Mouse (Mus musculus) liver, embryonic 12.5 days (tissue): ENCODE results near the gene Hdac9. TPM values are rescaled to one million over a fixed set of nuclear protein-coding genes. Genes with fewer than 3 reads are reported as not detected.

Experiments used
- ATAC-seq: fragments of 200-750 bp; cut with Nextera tagmentation; 2 replicates; pipeline ENCODE4 v1.8.0; 2017; ENCODE audit warnings: moderate number of reproducible peaks, mild to moderate bottlenecking, moderate library complexity
- H3K27ac ChIP-seq: fragments of 300-500 bp; sonication (generic); 2 replicates; pipeline ENCODE4 v1.5.1; 2016; ENCODE audit warnings: mild to moderate bottlenecking
- H3K27me3 ChIP-seq: fragments of 300-500 bp; sonication (generic); replicated peaks from 2 replicates; pipeline ENCODE4 v1.6.1; 2016; ENCODE audit warnings: mild to moderate bottlenecking, moderate library complexity
- H3K36me3 ChIP-seq: fragments of 300-500 bp; sonication (generic); 2 replicates; pipeline ENCODE4 v1.6.1; 2016; ENCODE audit warnings: mild to moderate bottlenecking, moderate library complexity
- H3K4me1 ChIP-seq: fragments of 300-500 bp; sonication (generic); 2 replicates; pipeline ENCODE4 v1.6.1; 2016
- H3K4me2 ChIP-seq: fragments of 300-500 bp; sonication (generic); 2 replicates; pipeline ENCODE4 v1.6.1; 2016; ENCODE audit warnings: mild to moderate bottlenecking, moderate library complexity
- H3K4me3 ChIP-seq: fragments of 300-500 bp; sonication (generic); 2 replicates; pipeline ENCODE4 v1.5.1; 2016; ENCODE audit warnings: mild to moderate bottlenecking, moderate library complexity
- H3K9ac ChIP-seq: fragments of 300-500 bp; sonication (generic); 2 replicates; pipeline ENCODE4 v1.6.1; 2016; ENCODE audit warnings: mild to moderate bottlenecking, moderate library complexity
- H3K9me3 ChIP-seq: fragments of 300-500 bp; sonication (generic); replicated peaks from 2 replicates; pipeline ENCODE4 v1.6.1; 2016; ENCODE audit warnings: mild to moderate bottlenecking, moderate library complexity
- WGBS: fragments of 180-500 bp; shearing (Covaris S2); methylation state at CpG from one replicate; pipeline ENCODE4 v1.1.7; 2016; ENCODE audit not compliant: insufficient replicate concordance; 5-methylcytosine and 5-hydroxymethylcytosine counted together
- polyA plus RNA-seq: library from polyadenylated mRNA; unstranded; fragments of >200 nt; fragmentation: Nextera tagmentation; extraction: Ambion mirVana; gene quantifications from 2 replicates; pipeline ENCODE4 v1.2.1, GENCODE M21; 2016

Gene Hdac9
- polyA plus RNA-seq, 1 experiment from 2014 or later, result 1.5 TPM

- no peak for ATAC-seq
Measured at GRCm38 (mm10) chr12:34767226-34767775, 149.6 kb downstream of the Hdac9 start.

GRCm38 (mm10) chr12:34747266-34747665, 169.6 kb downstream of the Hdac9 start:
- 54% methylated on average over 2 of the region's 2 CpGs for WGBS
- Histone ChIP-seq H3K27me3 (no peaks in the 10 kb centered on the region), H3K9me3 (no peaks in the 10 kb centered on the region), H3K4me1 (no peaks in the 10 kb centered on the region), H3K27ac (no peak overlapping the region), H3K36me3 (no peaks in the 10 kb centered on the region), H3K9ac (no peak overlapping the region), H3K4me2 (no peak overlapping the region), H3K4me3 (no peak overlapping the region)
- no peak for ATAC-seq

More at GRCm38 (mm10) chr12:34767226-34767775, 149.6 kb downstream of the Hdac9 start:
- H3K9ac ChIP-seq, result no peak overlapping the region
- no peaks in the 10 kb centered on the region for H3K27me3 ChIP-seq
- H3K4me1 ChIP-seq, result no peaks in the 10 kb centered on the region
- WGBS, result 78% methylated on average over 6 of the region's 6 CpGs
- H3K4me2 ChIP-seq, result no peak overlapping the region
- no peak overlapping the region for H3K27ac ChIP-seq
- H3K36me3 ChIP-seq, result no peaks in the 10 kb centered on the region
- no peaks in the 10 kb centered on the region for H3K9me3 ChIP-seq
- no peak overlapping the region for H3K4me3 ChIP-seq

- WGBS, result 36% methylated on average over 5 of the region's 5 CpGs
- no peak for ATAC-seq
- no peaks in the 10 kb centered on the region for H3K9me3 ChIP-seq
- H3K4me2 ChIP-seq, result no peak overlapping the region
- H3K36me3 ChIP-seq, result no peaks in the 10 kb centered on the region
- H3K4me1 ChIP-seq, result no peaks in the 10 kb centered on the region
- H3K27me3 ChIP-seq, result no peaks in the 10 kb centered on the region
- no peak overlapping the region for H3K4me3 ChIP-seq
- no peak overlapping the region for H3K27ac ChIP-seq
- no peak overlapping the region for H3K9ac ChIP-seq
Measured at GRCm38 (mm10) chr12:34725204-34725603, 191.7 kb downstream of the Hdac9 start.

GRCm38 (mm10) chr12:34724274-34724673, 192.6 kb downstream of the Hdac9 start:
- no peaks in the 10 kb centered on the region for H3K27me3 ChIP-seq
- WGBS, result 66% methylated on average over 2 of the region's 2 CpGs
- H3K4me1 ChIP-seq, result no peaks in the 10 kb centered on the region
- H3K4me2 ChIP-seq, result no peak overlapping the region
- H3K9me3 ChIP-seq, result no peaks in the 10 kb centered on the region
- H3K4me3 ChIP-seq, result no peak overlapping the region
- no peak overlapping the region for H3K9ac ChIP-seq
- ATAC-seq, result no peak
- H3K27ac ChIP-seq, result no peak overlapping the region
- H3K36me3 ChIP-seq, result no peaks in the 10 kb centered on the region

GRCm38 (mm10) chr12:34722831-34723490, 193.9 kb downstream of the Hdac9 start:
- H3K4me3 ChIP-seq, result no peak overlapping the region
- ATAC-seq, result peak; percentile 24; the same call in 1 of the 2 replicates
- WGBS, result 27% methylated on average over 7 of the region's 7 CpGs
- no peak overlapping the region for H3K9ac ChIP-seq
- H3K27me3 ChIP-seq, result no peaks in the 10 kb centered on the region
- no peaks in the 10 kb centered on the region for H3K4me1 ChIP-seq
- H3K36me3 ChIP-seq, result no peaks in the 10 kb centered on the region
- H3K9me3 ChIP-seq, result no peaks in the 10 kb centered on the region
- 0 out of 2 replicates have a peak overlapping the region, but pooled peaks have one; percentile 6 for H3K27ac ChIP-seq
- H3K4me2 ChIP-seq, result no peak overlapping the region

GRCm38 (mm10) chr12:34720906-34721305, 196.0 kb downstream of the Hdac9 start:
- H3K9me3 ChIP-seq, result no peaks in the 10 kb centered on the region
- H3K27me3 ChIP-seq, result no peaks in the 10 kb centered on the region
- no peaks in the 10 kb centered on the region for H3K4me1 ChIP-seq
- ATAC-seq, result no peak
- no peak overlapping the region for H3K27ac ChIP-seq
- H3K4me2 ChIP-seq, result no peak overlapping the region
- no peak overlapping the region for H3K9ac ChIP-seq
- no peaks in the 10 kb centered on the region for H3K36me3 ChIP-seq
- 57% methylated on average over 2 of the region's 2 CpGs for WGBS
- H3K4me3 ChIP-seq, result no peak overlapping the region

GRCm38 (mm10) chr12:34714266-34714939, 202.5 kb downstream of the Hdac9 start:
- no peaks in the 10 kb centered on the region for H3K9me3 ChIP-seq
- H3K36me3 ChIP-seq, result no peaks in the 10 kb centered on the region
- H3K27ac ChIP-seq, result no peak overlapping the region; the same call in 1 of the 2 replicates
- 20% methylated on average over 14 of the region's 14 CpGs for WGBS
- 0 out of 2 replicates have a peak, but pooled peaks have one; percentile 37 for ATAC-seq
- peak overlapping the region; percentile 30 for H3K4me2 ChIP-seq
- H3K27me3 ChIP-seq, result no peaks in the 10 kb centered on the region
- H3K4me3 ChIP-seq, result peak overlapping the region; percentile 18; the same call in 1 of the 2 replicates
- no peaks in the 10 kb centered on the region for H3K4me1 ChIP-seq
- no peak overlapping the region for H3K9ac ChIP-seq

- no peak overlapping the region for H3K4me3 ChIP-seq
- H3K4me2 ChIP-seq, result no peak overlapping the region
- no peaks in the 10 kb centered on the region for H3K9me3 ChIP-seq
- H3K9ac ChIP-seq, result no peak overlapping the region
- WGBS, result 81% methylated on average over 1 of the region's 1 CpGs
- no peaks in the 10 kb centered on the region for H3K27me3 ChIP-seq
- H3K36me3 ChIP-seq, result no peaks in the 10 kb centered on the region
- H3K4me1 ChIP-seq, result no peaks in the 10 kb centered on the region
- ATAC-seq, result no peak
- no peak overlapping the region for H3K27ac ChIP-seq
Measured at GRCm38 (mm10) chr12:34697981-34698380, 218.9 kb downstream of the Hdac9 start.

GRCm38 (mm10) chr12:34696736-34697135, 220.2 kb downstream of the Hdac9 start:
- no peak for ATAC-seq
- no peaks in the 10 kb centered on the region for H3K36me3 ChIP-seq
- H3K9ac ChIP-seq, result no peak overlapping the region
- H3K4me1 ChIP-seq, result no peaks in the 10 kb centered on the region
- H3K4me2 ChIP-seq, result no peak overlapping the region
- H3K9me3 ChIP-seq, result no peaks in the 10 kb centered on the region
- H3K27me3 ChIP-seq, result no peaks in the 10 kb centered on the region
- no peak overlapping the region for H3K4me3 ChIP-seq
- WGBS, result 20% methylated on average over 1 of the region's 1 CpGs
- H3K27ac ChIP-seq, result no peak overlapping the region

GRCm38 (mm10) chr12:34688941-34689340, 228.0 kb downstream of the Hdac9 start:
- Histone ChIP-seq H3K36me3 (no peaks in the 10 kb centered on the region), H3K4me2 (no peak overlapping the region), H3K27me3 (no peaks in the 10 kb centered on the region), H3K4me1 (no peaks in the 10 kb centered on the region), H3K4me3 (no peak overlapping the region), H3K27ac (no peak overlapping the region), H3K9ac (no peak overlapping the region), H3K9me3 (no peaks in the 10 kb centered on the region)
- 58% methylated on average over 4 of the region's 4 CpGs for WGBS
- ATAC-seq, result no peak

- H3K27me3 ChIP-seq, result no peaks in the 10 kb centered on the region
- no peaks in the 10 kb centered on the region for H3K9me3 ChIP-seq
- H3K36me3 ChIP-seq, result no peaks in the 10 kb centered on the region
- H3K4me3 ChIP-seq, result no peak overlapping the region
- no peak overlapping the region for H3K9ac ChIP-seq
- no peak for ATAC-seq
- 61% methylated on average over 4 of the region's 4 CpGs for WGBS
- H3K27ac ChIP-seq, result no peak overlapping the region
- no peak overlapping the region for H3K4me2 ChIP-seq
- no peaks in the 10 kb centered on the region for H3K4me1 ChIP-seq
Measured at GRCm38 (mm10) chr12:34683375-34683774, 233.5 kb downstream of the Hdac9 start.

GRCm38 (mm10) chr12:34682657-34683056, 234.2 kb downstream of the Hdac9 start:
- no peak overlapping the region for H3K4me3 ChIP-seq
- H3K36me3 ChIP-seq, result no peaks in the 10 kb centered on the region
- no peaks in the 10 kb centered on the region for H3K4me1 ChIP-seq
- no peaks in the 10 kb centered on the region for H3K9me3 ChIP-seq
- H3K27ac ChIP-seq, result no peak overlapping the region
- H3K9ac ChIP-seq, result no peak overlapping the region
- no peak overlapping the region for H3K4me2 ChIP-seq
- H3K27me3 ChIP-seq, result no peaks in the 10 kb centered on the region
- 86% methylated on average over 3 of the region's 3 CpGs for WGBS
- ATAC-seq, result no peak
